Mouse (Mus musculus) embryo, embryonic 10.5 days (tissue): ENCODE data around the gene Onecut1.
A peak's percentile ranks its signal among the peaks of the same experiment; 100 is the strongest.

ENCODE experiments used
- DNase-seq: peaks from one replicate; pipeline ENCODE4 v3.0.0-alpha.2; 2015; ENCODE audit warnings: low spot score

Onecut1 gene

DNA sequence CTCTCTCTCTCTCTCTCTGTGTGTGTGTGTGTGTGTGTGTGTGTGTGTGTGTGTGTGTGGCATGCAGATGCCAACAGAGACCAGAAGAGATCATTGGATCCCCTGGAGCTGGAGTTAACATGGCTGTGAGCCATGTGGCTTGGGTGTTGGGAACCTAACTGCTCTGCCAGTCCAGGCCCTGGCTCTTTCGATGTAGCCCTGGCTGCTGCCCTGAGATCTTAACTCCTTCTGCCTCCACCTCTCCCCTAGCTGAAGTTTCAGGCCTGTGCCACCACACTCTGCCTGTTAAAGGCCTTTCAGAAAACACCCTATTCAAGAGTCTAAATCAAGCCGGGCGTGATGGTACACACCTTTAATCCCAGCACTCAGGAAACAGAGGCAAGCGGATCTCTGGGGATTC lies 49.7 kb downstream of the Onecut1 start:
- no peak for DNase-seq

DNA sequence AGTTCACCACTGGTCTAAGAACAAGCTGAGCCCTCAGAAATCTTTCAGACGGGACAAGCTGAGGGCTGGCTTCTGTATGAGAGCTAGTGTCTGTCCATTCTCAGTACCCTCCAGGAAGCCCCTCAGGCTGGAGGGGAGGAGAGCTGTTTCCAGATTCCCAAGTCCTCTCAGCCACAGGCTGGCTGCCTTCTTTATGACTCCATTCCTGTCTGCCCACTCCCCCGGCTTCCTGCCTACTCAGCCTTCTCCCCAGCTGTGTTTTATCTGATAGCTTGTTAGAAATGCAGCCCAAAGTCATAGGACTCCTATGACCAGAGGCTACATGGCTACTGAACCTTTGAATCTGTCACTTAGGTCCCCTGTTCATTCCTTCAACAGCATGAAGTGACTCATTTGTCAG lies 50.2 kb downstream of the Onecut1 start:
- no peak for DNase-seq

DNA sequence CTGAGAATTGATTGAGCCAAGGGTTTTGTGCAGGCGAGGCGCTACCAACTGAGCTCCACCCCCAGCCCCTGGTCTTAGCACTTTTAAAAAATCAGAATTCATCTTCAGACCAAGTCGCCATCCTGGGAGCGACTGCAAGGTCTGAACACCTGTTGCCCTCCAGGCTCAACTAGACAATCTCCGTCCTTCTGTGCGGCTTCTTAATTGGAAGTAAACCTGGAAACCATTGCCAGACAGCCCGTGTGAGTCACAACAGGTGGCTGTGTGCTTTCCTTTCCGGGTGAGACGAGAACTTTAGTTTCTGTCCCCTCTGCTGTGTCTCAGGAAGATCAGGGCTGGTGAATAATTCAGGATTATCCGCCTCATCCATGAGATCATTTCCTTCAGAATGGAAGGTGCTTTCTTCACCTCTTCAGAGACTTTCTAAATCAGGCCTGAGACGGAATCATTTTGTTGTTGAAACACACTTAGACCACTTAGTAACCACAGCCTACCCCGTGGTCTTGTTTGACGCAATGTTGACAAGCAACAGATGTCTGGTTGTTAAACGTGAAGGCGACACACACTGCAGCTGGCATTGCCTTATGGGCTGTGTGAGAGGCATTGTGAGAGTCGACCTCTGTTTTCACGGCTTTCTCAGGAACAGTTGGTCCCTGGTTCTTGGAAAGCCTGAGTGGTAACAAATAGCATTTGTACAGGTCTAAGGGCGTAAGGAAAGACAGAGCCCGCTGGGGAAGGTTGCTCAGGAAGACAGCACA lies 51.1 kb downstream of the Onecut1 start:
- DNase-seq: peak; percentile 17

DNA sequence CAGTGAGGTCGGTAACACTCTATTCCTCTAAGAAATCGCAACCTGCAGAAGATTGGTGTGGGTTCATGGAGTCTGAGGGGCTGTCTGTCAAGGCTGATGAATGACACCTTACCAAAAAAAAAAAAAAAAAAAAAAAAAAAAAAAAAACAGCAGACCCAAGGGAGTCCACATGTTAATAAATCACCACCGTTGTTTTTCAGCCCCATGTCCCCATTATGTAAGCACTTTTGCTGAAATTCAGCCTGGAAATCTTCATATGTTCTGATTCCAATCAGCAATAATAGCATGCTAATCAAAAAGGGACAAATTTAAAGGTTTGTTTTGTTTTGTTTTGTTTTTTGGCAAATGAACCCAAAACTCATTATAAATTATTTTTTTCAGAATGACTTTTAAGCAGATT lies 53.9 kb downstream of the Onecut1 start:
- no peak for DNase-seq

DNA sequence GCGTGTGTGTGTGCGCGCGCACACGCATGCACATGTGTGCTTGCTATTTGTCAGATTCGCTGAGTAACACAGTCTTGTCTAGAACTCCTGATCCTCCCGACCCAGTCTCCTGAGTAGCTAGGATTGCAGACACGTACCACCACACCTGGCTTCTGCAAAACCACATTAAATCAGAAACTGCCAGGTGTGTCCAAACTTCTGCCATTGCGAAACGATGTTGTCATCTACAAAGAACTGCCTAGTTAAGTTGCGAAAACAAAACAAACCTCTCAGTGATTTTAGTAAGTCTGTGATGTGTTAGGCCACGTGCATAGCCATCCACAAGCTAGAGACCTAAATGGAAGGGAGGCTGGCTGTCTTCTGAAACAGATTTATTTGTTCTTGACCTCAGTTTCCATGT lies 58.7 kb downstream of the Onecut1 start:
- no peak for DNase-seq

DNA sequence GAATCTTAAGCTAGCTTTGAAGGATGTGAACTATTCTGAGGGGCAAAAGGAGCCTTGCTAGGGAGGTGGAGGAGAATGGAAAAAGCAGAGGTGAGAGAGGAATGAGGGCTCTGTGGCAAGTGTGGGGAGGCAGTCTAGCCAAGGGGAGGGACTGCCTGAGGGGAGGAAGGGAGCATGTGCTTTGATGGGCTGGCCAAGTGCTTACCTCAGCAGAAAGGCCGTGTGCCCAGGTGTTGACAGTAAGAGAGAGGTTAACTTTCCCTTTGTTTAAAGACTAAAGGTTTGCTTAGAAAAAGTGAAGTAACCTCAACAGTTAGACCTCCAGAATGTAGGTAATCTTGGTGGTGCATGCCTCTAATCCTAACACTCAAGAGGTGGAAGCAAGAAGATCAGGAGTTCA lies 59.7 kb downstream of the Onecut1 start:
- no peak for DNase-seq

DNA sequence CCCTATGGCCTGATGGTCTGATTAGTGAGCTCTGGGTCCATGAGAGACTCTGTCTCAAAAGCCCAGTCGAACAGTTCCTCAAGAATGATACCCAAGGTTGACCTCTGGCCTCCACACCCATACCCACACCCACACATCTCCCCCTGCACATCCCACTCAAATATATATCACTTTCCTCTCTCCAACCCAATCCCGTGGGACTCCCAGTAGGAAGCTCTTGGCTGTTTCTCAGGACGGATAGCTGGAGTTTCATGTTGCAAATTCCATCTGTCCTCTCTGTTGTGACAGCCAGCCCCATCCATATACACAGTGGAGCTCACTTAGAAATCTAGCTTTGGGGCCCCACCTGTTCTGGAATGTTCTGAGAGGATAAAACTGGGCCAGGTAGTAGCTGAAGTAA lies 61.2 kb downstream of the Onecut1 start:
- no peak for DNase-seq

DNA sequence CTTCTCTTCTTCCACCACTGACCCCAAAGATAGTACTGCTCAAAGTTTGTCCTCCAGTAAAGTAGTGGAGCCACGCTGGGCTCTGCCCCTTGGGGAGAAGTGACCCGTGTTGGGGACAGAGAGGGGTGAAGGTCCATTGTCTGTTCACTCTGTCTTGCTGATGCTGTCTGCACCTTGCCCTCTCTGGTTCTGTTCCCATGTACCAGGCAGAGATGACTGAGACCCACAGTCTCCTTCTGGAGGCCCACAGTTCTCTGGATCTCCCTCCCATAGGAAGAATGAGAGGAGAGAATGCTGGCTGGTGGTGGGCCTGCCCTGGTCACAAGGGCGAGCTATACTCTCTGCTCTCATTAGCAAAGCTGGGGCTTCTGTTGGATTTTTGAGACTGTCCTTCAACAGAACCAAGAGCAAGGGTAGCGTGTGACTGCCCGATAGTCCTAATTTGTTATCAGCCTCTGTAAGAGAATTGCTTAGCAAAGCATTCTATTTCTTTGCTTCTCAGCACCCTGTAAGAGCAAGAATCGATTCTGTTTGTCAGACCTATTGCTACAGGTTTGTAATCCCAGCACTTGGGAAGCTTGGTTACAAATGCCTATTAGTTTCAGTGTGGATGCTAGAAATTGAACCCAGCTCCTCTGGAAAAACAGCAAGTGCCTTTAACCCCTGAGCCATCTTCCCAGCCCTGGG lies 61.7 kb downstream of the Onecut1 start:
- DNase-seq: no peak

DNA sequence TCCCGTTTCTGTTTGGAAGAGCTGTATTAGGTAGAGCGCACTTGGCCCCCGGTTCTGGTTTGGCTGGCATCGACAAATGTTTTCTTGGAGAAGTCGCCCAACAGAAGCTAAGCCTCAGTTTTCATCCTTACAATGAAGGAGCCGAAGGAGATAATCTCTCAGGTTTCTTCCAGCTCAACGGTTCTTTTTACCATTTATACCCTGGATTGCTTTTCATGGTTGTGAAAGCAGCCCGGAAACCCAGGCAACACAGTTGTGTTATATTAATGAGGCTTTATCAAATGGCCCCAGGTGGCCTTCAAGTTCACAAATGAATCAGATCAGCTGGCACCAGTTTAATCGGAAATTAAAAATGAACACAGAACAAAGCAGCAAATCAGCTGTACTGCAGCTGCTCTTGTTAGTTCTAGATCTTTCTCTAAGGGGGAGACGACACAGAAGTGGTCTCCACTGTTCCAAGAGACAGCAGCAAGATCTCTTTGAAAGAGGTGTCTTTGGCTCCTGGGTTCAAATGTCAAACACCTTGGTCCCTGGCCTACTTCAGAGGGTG lies 63.6 kb downstream of the Onecut1 start:
- peak; percentile 65 for DNase-seq

DNA sequence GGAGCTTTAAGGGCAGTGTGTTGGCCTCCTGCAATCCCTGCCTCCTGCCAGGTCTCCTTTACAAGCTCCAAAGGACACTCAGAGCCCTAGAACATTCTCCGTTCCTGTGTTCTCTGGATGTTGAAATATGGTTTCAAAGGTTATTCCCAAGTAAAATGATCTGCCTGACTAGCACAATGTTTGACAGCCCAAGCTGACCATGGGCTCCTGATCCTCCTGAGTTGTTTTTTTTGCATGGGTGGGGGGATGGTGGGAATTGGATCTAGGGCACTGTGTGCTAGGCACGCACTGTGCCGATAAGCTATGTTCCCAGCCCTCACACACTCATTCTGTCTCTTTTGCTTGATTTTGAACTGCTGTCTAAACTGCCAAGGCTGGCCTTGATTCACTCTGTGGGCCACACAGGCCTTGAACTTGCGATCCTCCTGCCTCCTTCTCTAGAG lies 68.3 kb downstream of the Onecut1 start:
- no peak for DNase-seq

DNA sequence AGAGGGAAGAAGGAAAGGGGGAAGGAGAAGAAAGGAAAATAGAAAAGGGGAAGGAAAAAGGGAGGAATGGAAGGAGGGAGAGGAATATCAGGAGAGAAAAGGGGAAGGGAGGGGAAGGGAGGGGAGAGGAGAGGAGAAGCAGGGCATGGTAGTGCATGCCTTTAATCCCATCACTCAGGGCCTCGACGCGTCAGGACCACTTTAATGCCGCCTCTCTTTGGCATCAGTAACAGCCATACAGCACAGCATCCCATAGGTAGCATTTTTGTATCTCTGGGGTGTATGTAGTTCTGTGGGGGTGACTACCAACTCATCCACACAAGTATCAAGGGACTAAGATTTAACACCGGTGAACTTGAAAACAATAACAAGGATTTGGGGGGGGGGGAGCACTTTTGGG lies 68.9 kb downstream of the Onecut1 start:
- DNase-seq: no peak

DNA sequence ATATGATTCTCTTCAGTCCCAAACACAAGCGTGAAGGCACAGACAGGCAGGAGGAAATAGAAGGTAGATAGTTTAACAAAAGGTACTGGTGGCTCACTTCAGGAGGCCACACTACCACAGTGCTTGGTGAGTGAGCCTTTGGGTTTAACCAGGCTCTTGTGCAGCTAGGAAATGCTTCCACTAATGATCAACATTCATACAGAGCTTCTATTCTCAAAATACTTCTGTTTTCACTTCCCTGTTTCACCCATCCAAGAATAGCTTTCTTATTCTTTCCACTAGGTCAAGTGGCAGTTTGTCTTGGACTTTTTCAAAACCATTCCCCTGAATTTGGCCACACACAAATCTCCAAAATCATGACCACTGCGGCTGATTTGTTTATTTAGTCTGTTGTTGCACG lies 73.6 kb downstream of the Onecut1 start:
- no peak for DNase-seq

DNA sequence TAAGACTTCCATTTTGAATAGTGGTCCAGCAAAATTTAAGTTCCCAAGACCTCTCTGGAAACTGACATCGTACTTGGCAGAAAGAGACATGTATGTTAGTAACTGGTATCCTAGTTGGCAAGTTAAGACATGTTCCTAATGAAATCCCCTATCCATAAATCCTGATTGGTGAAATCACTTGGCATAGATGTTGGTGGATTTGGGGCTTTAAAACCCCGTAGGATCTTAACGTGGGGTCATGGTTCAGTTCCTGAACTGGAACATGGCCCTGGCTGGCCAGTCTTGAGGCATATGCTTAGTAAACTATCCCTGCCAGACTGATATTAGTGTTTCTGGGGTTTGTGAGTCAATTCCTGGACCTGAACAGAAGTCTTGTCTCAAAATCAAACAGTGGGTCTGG lies 76.0 kb downstream of the Onecut1 start:
- DNase-seq: no peak

DNA sequence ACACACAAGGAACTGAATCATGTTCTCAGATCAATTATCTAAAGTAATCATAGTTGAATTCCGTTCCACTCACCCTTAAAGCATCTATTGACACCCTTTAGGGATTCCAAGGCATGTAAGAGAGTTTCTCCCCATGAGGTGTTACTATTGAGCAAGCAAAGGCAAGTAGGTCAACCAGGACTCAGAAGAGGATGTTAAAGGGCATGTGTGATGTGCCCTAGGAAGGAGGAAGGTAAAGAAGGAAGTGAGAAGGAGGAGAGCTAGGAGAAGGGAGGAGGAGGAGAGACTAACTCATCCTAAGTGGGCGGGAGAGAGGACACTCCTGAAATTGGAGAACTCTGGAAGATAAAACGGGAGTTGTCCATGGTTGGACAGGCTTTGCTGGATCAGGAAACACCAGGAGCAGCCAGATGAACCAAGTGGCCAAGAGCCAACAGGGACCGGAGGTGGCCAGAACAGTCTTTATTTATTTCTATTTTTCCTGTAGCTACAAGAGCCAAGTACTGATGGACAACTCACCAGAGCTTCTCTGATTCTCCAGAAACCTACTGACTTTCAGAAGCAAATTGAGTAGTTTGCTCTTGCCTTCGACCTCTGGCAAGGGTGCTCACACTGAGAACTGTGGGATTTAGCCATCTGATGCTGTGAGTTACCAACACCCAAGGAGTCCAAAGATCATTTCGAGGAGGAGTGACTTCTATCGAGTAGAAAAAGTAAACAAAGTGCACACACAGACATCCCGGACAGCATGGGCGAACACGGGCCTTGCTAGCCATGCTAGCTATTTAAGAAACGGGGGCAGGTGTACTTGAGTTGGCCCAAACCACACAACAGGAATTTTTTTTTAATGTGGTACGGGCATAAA lies 77.2 kb downstream of the Onecut1 start:
- no peak for DNase-seq
